Mouse (Mus musculus) layer of hippocampus, postnatal 25 days (tissue): ENCODE measurements around the gene Sdc4. TPM values are rescaled to one million over a fixed set of nuclear protein-coding genes. Genes with fewer than 3 reads are reported as not detected.

Source experiments
- DNase-seq, 2 experiments: peaks; one replicate each; pipeline ENCODE4 v3.0.0; 2022; ENCODE audit warnings: mixed read lengths in 2 of 2, low spot score in 1 of 2; ENCODE audit errors: extremely low spot score in 1 of 2
- total RNA-seq, 2 experiments: library from RNA; stranded (reverse); gene quantifications; 2 replicates each; pipeline ENCODE4 v1.2.3; 2021

Sdc4 gene
- total RNA-seq, result 100 to 1,000 TPM; 101 to 146 TPM

GRCm38 (mm10) chr2:164443460-164444000 lies at the start of gene Sdc4:
Sdc4 (minus strand) TSS chr2:164443887.
- DNase-seq, result no peak

- DNase-seq, result peak in 1 of 2 experiments; percentile 36
These were observed 44.1 kb upstream of the Sdc4 start for GRCm38 (mm10) chr2:164487812-164488211.

- no peak for DNase-seq
These were observed 43.4 kb upstream of the Sdc4 start for GRCm38 (mm10) chr2:164487115-164487527.

- peak; percentile 57 to 66 for DNase-seq
These were observed 42.8 kb upstream of the Sdc4 start for GRCm38 (mm10) chr2:164486258-164487114.

GRCm38 (mm10) chr2:164485681-164486257 lies 42.1 kb upstream of the Sdc4 start, which contains the start of gene Dbndd2:
Dbndd2 (plus strand) TSS chr2:164486106.
- DNase-seq, result peak in 1 of 2 experiments; percentile 37

GRCm38 (mm10) chr2:164473624-164474023 lies 29.9 kb upstream of the Sdc4 start, which contains the start of gene Trp53tg5:
Trp53tg5 (minus strand) TSS chr2:164473724.
- no peak for DNase-seq

- peak in 1 of 2 experiments; percentile 53 for DNase-seq
These were observed 26.6 kb upstream of the Sdc4 start for GRCm38 (mm10) chr2:164470254-164470653.

- no peak for DNase-seq
These were observed 23.1 kb upstream of the Sdc4 start for GRCm38 (mm10) chr2:164466787-164467186.

- no peak for DNase-seq
These were observed 21.5 kb upstream of the Sdc4 start for GRCm38 (mm10) chr2:164465161-164465560.

GRCm38 (mm10) chr2:164460745-164461551 lies 17.3 kb upstream of the Sdc4 start, which contains the start of gene Gm20458:
Gm20458 (plus strand) TSS chr2:164460967.
- peak; percentile 87 to 93 for DNase-seq

- no peak for DNase-seq
These were observed 14.8 kb upstream of the Sdc4 start for GRCm38 (mm10) chr2:164458535-164458934.

GRCm38 (mm10) chr2:164457942-164458341 lies 14.3 kb upstream of the Sdc4 start:
- no peak for DNase-seq

- peak; percentile 33 to 46 for DNase-seq
These were observed 13.2 kb upstream of the Sdc4 start, which contains the start of gene Sys1 for GRCm38 (mm10) chr2:164456864-164457300. Sys1 (plus strand) TSS chr2:164456964.

GRCm38 (mm10) chr2:164456413-164456812 lies 12.7 kb upstream of the Sdc4 start:
- no peak for DNase-seq

- DNase-seq, result no peak
These were observed 11.9 kb upstream of the Sdc4 start for GRCm38 (mm10) chr2:164455421-164456190.

- no peak for DNase-seq
These were observed 11.2 kb upstream of the Sdc4 start for GRCm38 (mm10) chr2:164454846-164455245.

GRCm38 (mm10) chr2:164453887-164454500 lies 10.3 kb upstream of the Sdc4 start:
- DNase-seq, result no peak

GRCm38 (mm10) chr2:164453047-164453757 lies 9.5 kb upstream of the Sdc4 start:
- DNase-seq, result no peak
